Mouse (Mus musculus) kidney, postnatal 0 days (tissue): ENCODE results near the gene Smpd3. TPM values are rescaled to one million over a fixed set of nuclear protein-coding genes. Genes with fewer than 3 reads are reported as not detected.

Source experiments
- ATAC-seq: fragments of 200-750 bp; cut with Nextera tagmentation; replicated peaks from 2 replicates; pipeline ENCODE4 v1.8.0; 2017; ENCODE audit warnings: low read depth, moderate number of reproducible peaks, moderate TSS enrichment, moderate library complexity; ENCODE audit not compliant: low FRiP score
- DNase-seq: peaks from one replicate; pipeline ENCODE4 v3.0.0-alpha.2; 2016; ENCODE audit warnings: low spot score
- H3K27ac ChIP-seq: fragments of 300-500 bp; sonication (generic); 2 replicates; pipeline ENCODE4 v1.5.1; 2014; ENCODE audit warnings: mild to moderate bottlenecking
- H3K27me3 ChIP-seq: fragments of 300-500 bp; sonication (generic); 2 replicates; pipeline ENCODE4 v1.6.1; 2014; ENCODE audit warnings: low read length, mixed read lengths; ENCODE audit not compliant: insufficient read depth
- H3K36me3 ChIP-seq: fragments of 300-500 bp; sonication (generic); 2 replicates; pipeline ENCODE4 v1.6.1; 2014; ENCODE audit warnings: low read length, mixed read lengths; ENCODE audit not compliant: insufficient read depth
- H3K4me1 ChIP-seq: fragments of 300-500 bp; sonication (generic); replicated peaks from 2 replicates; pipeline ENCODE4 v1.6.1; 2014; ENCODE audit warnings: antibody characterized with exemption, low read length, mixed read lengths; ENCODE audit not compliant: insufficient read depth
- H3K4me2 ChIP-seq: fragments of 300-500 bp; sonication (generic); 2 replicates; pipeline ENCODE4 v1.6.1; 2014; ENCODE audit warnings: mild to moderate bottlenecking, low read length, moderate library complexity, mixed read lengths
- H3K4me3 ChIP-seq: fragments of 300-500 bp; sonication (generic); replicated peaks from 2 replicates; pipeline ENCODE4 v1.5.1; 2014; ENCODE audit warnings: low read depth, low read length
- H3K9ac ChIP-seq: fragments of 300-500 bp; sonication (generic); 2 replicates; pipeline ENCODE4 v1.6.1; 2014; ENCODE audit warnings: low read depth, low read length
- H3K9me3 ChIP-seq: fragments of 300-500 bp; sonication (generic); replicated peaks from 2 replicates; pipeline ENCODE4 v1.6.1; 2016; ENCODE audit warnings: low read length, inconsistent platforms, mixed read lengths
- CTCF ChIP-seq: IDR thresholded peaks from 2 replicates; pipeline ENCODE4 v1.5.1; 2016; ENCODE audit warnings: antibody characterized with exemption, low read depth, mild to moderate bottlenecking, moderate library complexity
- WGBS: fragments of 180-500 bp; shearing (Covaris S2); extraction: QIAGEN DNeasy Blood & Tissue Kit; methylation state at CpG from one replicate; pipeline ENCODE4 v1.1.7; 2014; 5-methylcytosine and 5-hydroxymethylcytosine counted together
- polyA plus RNA-seq: library from polyadenylated mRNA; unstranded; fragments of >200 nt; fragmentation: Nextera tagmentation; extraction: Ambion mirVana; gene quantifications from 2 replicates; pipeline ENCODE4 v1.2.1, GENCODE M21; 2015

Smpd3 gene
- polyA plus RNA-seq, 1 experiment from 2014 or later: 0.42 TPM

- no peak for TF ChIP-seq CTCF
- Histone ChIP-seq H3K27ac (no peak overlapping the region), H3K36me3 (peaks cover 17% of the 10 kb centered on the region; the same call in 1 of the 2 replicates), H3K4me2 (no peak overlapping the region), H3K4me3 (no peak overlapping the region), H3K9ac (no peak overlapping the region), H3K27me3 (no peaks in the 10 kb centered on the region), H3K4me1 (no peaks in the 10 kb centered on the region), H3K9me3 (no peaks in the 10 kb centered on the region)
- 54% methylated on average over 7 of the region's 7 CpGs for WGBS
- ATAC-seq: no peak
- peak; percentile 15 for DNase-seq
Observed at GRCm38 (mm10) chr8:106231536-106231935, 106.3 kb downstream of the Smpd3 start.

DNA sequence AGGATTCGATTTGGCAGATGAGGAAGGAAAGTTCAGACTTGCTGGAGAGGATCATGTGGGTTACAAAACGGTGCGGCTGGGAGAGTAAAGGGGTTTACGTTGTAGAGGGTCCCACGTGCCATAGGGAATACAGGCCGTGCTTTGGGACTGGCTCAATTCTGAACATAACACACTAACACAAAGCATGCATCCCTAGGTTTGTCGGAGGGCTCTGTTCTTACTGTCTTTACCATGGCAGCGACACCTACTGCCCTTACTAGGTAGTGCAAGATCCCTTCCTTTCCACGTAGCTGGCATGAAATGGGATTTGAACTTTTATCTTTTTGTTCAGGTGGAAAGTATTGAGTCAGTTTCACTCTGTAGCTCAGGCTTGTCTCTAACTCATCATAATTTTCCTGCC lies 111.2 kb downstream of the Smpd3 start:
- DNase-seq (peak; percentile 69), ATAC-seq (no peak)
- no peak overlapping the region for H3K4me2 ChIP-seq
- no peaks in the 10 kb centered on the region for H3K4me1 ChIP-seq
- no peaks in the 10 kb centered on the region for H3K9me3 ChIP-seq
- no peak overlapping the region for H3K4me3 ChIP-seq
- peak; percentile 84 for TF ChIP-seq CTCF
- WGBS: 41% methylated on average over 9 of the region's 9 CpGs
- no peak overlapping the region for H3K9ac ChIP-seq
- H3K36me3 ChIP-seq: peaks cover 24% of the 10 kb centered on the region
- H3K27ac ChIP-seq: no peak overlapping the region
- H3K27me3 ChIP-seq: no peaks in the 10 kb centered on the region

- no peak for DNase-seq
- Histone ChIP-seq H3K9me3 (no peaks in the 10 kb centered on the region), H3K27me3 (no peaks in the 10 kb centered on the region), H3K4me1 (no peaks in the 10 kb centered on the region), H3K36me3 (peaks cover 42% of the 10 kb centered on the region), H3K9ac (no peak overlapping the region), H3K27ac (no peak overlapping the region), H3K4me3 (no peak overlapping the region), H3K4me2 (no peak overlapping the region)
- peak; percentile 30; the same call in 1 of the 2 replicates for TF ChIP-seq CTCF
- WGBS: 91% methylated on average over 3 of the region's 3 CpGs
- no peak for ATAC-seq
Observed at GRCm38 (mm10) chr8:106219620-106220019, 118.2 kb downstream of the Smpd3 start.

DNA sequence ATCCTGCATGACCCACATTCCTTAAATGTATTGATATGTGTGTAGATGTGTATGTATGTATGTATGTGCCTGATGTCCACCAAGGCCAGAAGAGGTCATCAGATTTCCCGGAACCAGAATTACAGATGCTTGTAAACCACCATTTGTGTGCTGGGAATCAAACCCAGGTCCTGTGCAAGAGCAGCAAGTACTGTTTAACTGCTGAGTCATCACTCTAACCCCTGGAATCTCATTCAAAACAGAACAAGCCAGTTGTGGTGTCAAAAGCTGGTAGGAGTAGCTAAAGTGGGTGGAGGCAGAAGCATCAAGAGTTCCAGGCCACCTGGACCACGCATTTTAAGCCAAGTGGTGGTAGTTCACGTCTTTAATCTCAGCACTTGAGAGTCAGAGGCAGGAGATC lies 123.8 kb downstream of the Smpd3 start:
- H3K9ac ChIP-seq: no peak overlapping the region
- H3K27ac ChIP-seq: no peak overlapping the region
- DNase-seq (no peak), ATAC-seq (no peak)
- no peaks in the 10 kb centered on the region for H3K27me3 ChIP-seq
- peaks cover 11% of the 10 kb centered on the region; the same call in 1 of the 2 replicates for H3K4me1 ChIP-seq
- no peak overlapping the region for H3K4me2 ChIP-seq
- TF ChIP-seq CTCF: no peak
- 90% methylated on average over 3 of the region's 3 CpGs for WGBS
- H3K4me3 ChIP-seq: no peak overlapping the region
- no peaks in the 10 kb centered on the region for H3K9me3 ChIP-seq
- peaks cover 31% of the 10 kb centered on the region for H3K36me3 ChIP-seq

DNA sequence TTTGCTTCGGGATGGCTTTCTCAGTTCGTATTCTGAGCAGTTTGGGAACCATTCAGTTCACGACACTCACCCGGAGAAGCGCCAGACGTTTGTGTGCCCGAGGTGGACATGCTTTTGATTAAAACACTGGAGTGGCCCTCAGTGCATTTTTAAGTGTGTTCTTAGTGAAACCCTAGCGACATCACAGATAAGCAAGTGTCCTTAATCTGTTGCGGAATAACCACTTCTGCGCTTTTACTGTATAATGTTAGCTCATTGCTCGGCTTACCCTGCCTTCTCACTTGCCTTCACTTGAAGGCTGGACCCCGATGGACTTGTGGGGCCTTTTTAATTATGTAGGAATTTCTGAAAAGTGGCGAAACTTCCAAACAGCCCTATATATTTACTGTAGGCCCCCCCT lies 126.4 kb downstream of the Smpd3 start:
- peaks cover 21% of the 10 kb centered on the region for H3K36me3 ChIP-seq
- no peak for TF ChIP-seq CTCF
- 3% methylated on average over 13 of the region's 13 CpGs for WGBS
- peak overlapping the region; percentile 90 for H3K9ac ChIP-seq
- DNase-seq (no peak), ATAC-seq (no peak)
- H3K9me3 ChIP-seq: no peaks in the 10 kb centered on the region
- H3K4me1 ChIP-seq: peaks cover 11% of the 10 kb centered on the region; the same call in 1 of the 2 replicates
- peak overlapping the region; percentile 84 for H3K4me3 ChIP-seq
- no peaks in the 10 kb centered on the region for H3K27me3 ChIP-seq
- peak overlapping the region; percentile 74 for H3K4me2 ChIP-seq
- peak overlapping the region; percentile 96 for H3K27ac ChIP-seq

GRCm38 (mm10) chr8:106210821-106211345 lies 126.9 kb downstream of the Smpd3 start, which contains the start of the genes Slc7a6os and Prmt7:
TSS of gene Slc7a6os (minus strand) at chr8:106210935.
TSS of gene Prmt7 (plus strand) at chr8:106210936.
- peaks cover 11% of the 10 kb centered on the region; the same call in 1 of the 2 replicates for H3K4me1 ChIP-seq
- peaks cover 18% of the 10 kb centered on the region for H3K36me3 ChIP-seq
- no peaks in the 10 kb centered on the region for H3K27me3 ChIP-seq
- under 1% methylated on average over 51 of the region's 52 CpGs for WGBS
- no peaks in the 10 kb centered on the region for H3K9me3 ChIP-seq
- DNase-seq (peak; percentile 98), ATAC-seq (peak; percentile 96)
- peak within 1 kb of the TSS; percentile 74 for H3K4me2 ChIP-seq
- H3K4me3 ChIP-seq: peak within 1 kb of the TSS; percentile 84
- TF ChIP-seq CTCF: no peak
- H3K9ac ChIP-seq: peak within 1 kb of the TSS; percentile 90
- H3K27ac ChIP-seq: peak within 1 kb of the TSS; percentile 96
